Mouse (Mus musculus) CH12.LX (cell line): ENCODE measurements around the gene Elk3. TPM values are rescaled to one million over a fixed set of nuclear protein-coding genes. Genes with fewer than 3 reads are reported as not detected.

Experiments
- DNase-seq: peaks from one replicate; pipeline ENCODE4 v3.0.0-alpha.2; 2013; ENCODE audit errors: extremely low read depth
- H3K27ac ChIP-seq: 2 replicates; pipeline ENCODE4 v1.5.1; 2012; ENCODE audit warnings: low read depth, mild to moderate bottlenecking, control low read depth, moderate library complexity; ENCODE audit not compliant: insufficient read depth
- H3K27me3 ChIP-seq: replicated peaks from 2 replicates; pipeline ENCODE3; 2012; ENCODE audit warnings: inconsistent platforms
- H3K36me3 ChIP-seq, 2 experiments: replicated peaks in 1 of 2; 2 replicates each; pipeline versions ENCODE3 to v1.6.1; 2012; ENCODE audit warnings: inconsistent platforms in 1 of 2, low read length in 1 of 2, mild to moderate bottlenecking in 1 of 2, mixed read lengths in 1 of 2, moderate library complexity in 1 of 2; ENCODE audit not compliant: control insufficient read depth in 1 of 2, insufficient read depth in 1 of 2
- H3K4me1 ChIP-seq, 2 experiments: 2 replicates each; pipeline ENCODE4 v1.6.1; 2012; ENCODE audit warnings: inconsistent platforms in 1 of 2, moderate library complexity in 1 of 2; ENCODE audit not compliant: insufficient read depth in 2 of 2, control insufficient read depth in 1 of 2
- H3K4me2 ChIP-seq: 2 replicates; pipeline ENCODE4 v1.6.1; 2012; ENCODE audit warnings: low read depth, mild to moderate bottlenecking, control low read depth; ENCODE audit not compliant: poor library complexity, insufficient read depth, severe bottlenecking
- H3K4me3 ChIP-seq, 3 experiments: fragments of 150-350 bp in 1 of 3; sonication (generic) in 1 of 3; replicated peaks in 1 of 3; 2 replicates each; pipeline versions ENCODE3 to v1.5.1; 2011 to 2012; ENCODE audit warnings: low read depth in 2 of 3, low read length in 2 of 3, mild to moderate bottlenecking in 2 of 3, moderate library complexity in 2 of 3, control low read depth in 1 of 3, improper control_type of control experiment in 1 of 3, inconsistent platforms in 1 of 3, mixed read lengths in 1 of 3; ENCODE audit not compliant: poor library complexity in 1 of 3
- H3K79me2 ChIP-seq: replicated peaks from 2 replicates; pipeline ENCODE4 v1.6.1; 2012; ENCODE audit warnings: mild to moderate bottlenecking, moderate library complexity; ENCODE audit not compliant: control insufficient read depth, poor library complexity, insufficient read depth, severe bottlenecking; ENCODE audit errors: extremely low read depth
- H3K9ac ChIP-seq: 2 replicates; pipeline ENCODE4 v1.6.1; 2012; ENCODE audit warnings: low read depth, mild to moderate bottlenecking, control low read depth, moderate library complexity; ENCODE audit not compliant: insufficient read depth
- H3K9me3 ChIP-seq: replicated peaks from 2 replicates; pipeline ENCODE3; 2012; ENCODE audit warnings: low read length, inconsistent platforms, mixed read lengths
- BHLHE40 ChIP-seq: IDR thresholded peaks from 2 replicates; pipeline ENCODE4 v1.6.1; 2011; ENCODE audit warnings: mild to moderate bottlenecking, low read depth, low read length, improper control_type of control experiment
- CTCF ChIP-seq, 2 experiments: IDR thresholded peaks in 1 of 2; conservative IDR thresholded peaks in 1 of 2; 2 replicates each; pipeline ENCODE4 v1.5.1; 2011 to 2012; ENCODE audit warnings: low read depth in 2 of 2, low read length in 2 of 2, improper control_type of control experiment in 1 of 2, inconsistent platforms in 1 of 2, mild to moderate bottlenecking in 1 of 2, moderate library complexity in 1 of 2
- ELF1 ChIP-seq: IDR thresholded peaks from 2 replicates; pipeline ENCODE4 v1.6.1; 2014; ENCODE audit warnings: low read depth, mild to moderate bottlenecking, inconsistent platforms, low read length, improper control_type of control experiment
- EP300 ChIP-seq: IDR thresholded peaks from 2 replicates; pipeline ENCODE4 v1.6.1; 2011; ENCODE audit warnings: low read length, improper control_type of control experiment
- ETS1 ChIP-seq: conservative IDR thresholded peaks from 2 replicates; pipeline ENCODE4 v1.6.1; 2012; ENCODE audit warnings: low read depth, mild to moderate bottlenecking, inconsistent platforms, low read length, improper control_type of control experiment, moderate library complexity
- HCFC1 ChIP-seq: IDR thresholded peaks from 2 replicates; pipeline ENCODE4 v1.6.1; 2012; ENCODE audit warnings: low read depth, mild to moderate bottlenecking, inconsistent platforms, low read length, improper control_type of control experiment
- JUN ChIP-seq: IDR thresholded peaks from 2 replicates; pipeline ENCODE4 v1.6.1; 2011; ENCODE audit warnings: low read depth, mild to moderate bottlenecking, low read length, improper control_type of control experiment, moderate library complexity; ENCODE audit not compliant: insufficient read depth
- JUND ChIP-seq: conservative IDR thresholded peaks from 2 replicates; pipeline ENCODE4 v1.6.1; 2011; ENCODE audit warnings: low read depth, low read length, improper control_type of control experiment
- KAT2A ChIP-seq: IDR thresholded peaks from 2 replicates; pipeline ENCODE4 v1.6.1; 2012; ENCODE audit warnings: low read length, improper control_type of control experiment, inconsistent platforms; ENCODE audit not compliant: insufficient replicate concordance
- MAFK ChIP-seq: IDR thresholded peaks from 2 replicates; pipeline ENCODE4 v1.6.1; 2011; ENCODE audit warnings: low read length, improper control_type of control experiment; ENCODE audit not compliant: insufficient replicate concordance
- MEF2A ChIP-seq: IDR thresholded peaks from 2 replicates; pipeline ENCODE4 v1.6.1; 2014; ENCODE audit warnings: low read depth, mild to moderate bottlenecking, inconsistent platforms, low read length, improper control_type of control experiment, borderline replicate concordance
- MYC ChIP-seq: IDR thresholded peaks from 2 replicates; pipeline ENCODE4 v1.6.1; 2011; ENCODE audit warnings: low read depth, mild to moderate bottlenecking, improper control_type of control experiment, low read length
- NELFE ChIP-seq: IDR thresholded peaks from 2 replicates; pipeline ENCODE4 v1.6.1; 2011; ENCODE audit warnings: low read depth, low read length, improper control_type of control experiment
- NRF1 ChIP-seq: IDR thresholded peaks from 2 replicates; pipeline ENCODE4 v1.6.1; 2014; ENCODE audit warnings: low read depth, mild to moderate bottlenecking, inconsistent platforms, low read length, improper control_type of control experiment, moderate library complexity
- POLR2A ChIP-seq: IDR thresholded peaks from 2 replicates; pipeline ENCODE4 v1.6.1; 2011; ENCODE audit warnings: low read depth, mild to moderate bottlenecking, improper control_type of control experiment, low read length
- RAD21 ChIP-seq: IDR thresholded peaks from 2 replicates; pipeline ENCODE4 v1.6.1; 2011; ENCODE audit warnings: low read depth, mild to moderate bottlenecking, low read length, improper control_type of control experiment, moderate library complexity
- SIN3A ChIP-seq: IDR thresholded peaks from 2 replicates; pipeline ENCODE4 v1.6.1; 2012; ENCODE audit warnings: low read length, improper control_type of control experiment, inconsistent platforms
- SMC3 ChIP-seq: IDR thresholded peaks from 2 replicates; pipeline ENCODE4 v1.6.1; 2011; ENCODE audit warnings: low read depth, low read length, improper control_type of control experiment
- TCF12 ChIP-seq: IDR thresholded peaks from 2 replicates; pipeline ENCODE4 v1.6.1; 2014; ENCODE audit warnings: low read depth, mild to moderate bottlenecking, inconsistent platforms, low read length, improper control_type of control experiment
- USF1 ChIP-seq: IDR thresholded peaks from 2 replicates; pipeline ENCODE4 v1.6.1; 2014; ENCODE audit warnings: low read depth, mild to moderate bottlenecking, inconsistent platforms, low read length, improper control_type of control experiment
- ZC3H11A ChIP-seq: IDR thresholded peaks from 2 replicates; pipeline ENCODE4 v1.6.1; 2012; ENCODE audit warnings: low read depth, mild to moderate bottlenecking, inconsistent platforms, low read length, improper control_type of control experiment
- ZKSCAN1 ChIP-seq: IDR thresholded peaks from 2 replicates; pipeline ENCODE4 v1.6.1; 2012; ENCODE audit warnings: low read depth, inconsistent platforms, low read length, improper control_type of control experiment, borderline replicate concordance
- dilution Hi-C: fragments of 300-500 bp; cut with MboI; formaldehyde crosslinking; loops from 2 replicates; pipeline ENCODE4 v1.14.3; 2020; ENCODE audit warnings: low sequenced_read_pairs; ENCODE audit not compliant: extremely low pct_unique_long_range_greater_than_20kb, extremely low pct_ligation_motif_present
- in situ Hi-C: fragments of 300-500 bp; cut with MboI; formaldehyde crosslinking; loops from 3 replicates; pipeline ENCODE4 v1.14.3; 2019; ENCODE audit warnings: low sequenced_read_pairs, low pct_ligation_motif_present, low pct_unique_long_range_greater_than_20kb, mixed read lengths
- polyA plus RNA-seq: library from polyadenylated mRNA; unstranded; fragments of >175 nt; gene quantifications from 2 replicates; pipeline ENCODE4 v1.2.1, GENCODE M21; 2012; ENCODE audit warnings: low read depth; ENCODE audit not compliant: insufficient read length
- total RNA-seq, 2 experiments: library from RNA; depleted of rRNA; stranded (reverse); fragments of 300-350 nt in 1 of 2; fragments of >200 nt in 1 of 2; gene quantifications; 2 replicates each; pipeline ENCODE4 v1.2.3; 2012 to 2014

Elk3 gene
- total and polyA plus RNA-seq, 3 experiments: 20.1 to 37.0 (median 25.8) TPM

GRCm38 (mm10) chr10:93293621-93294020 is 17.3 kb downstream of the Elk3 start:
- TF ChIP-seq JUN: no peak
- TF ChIP-seq USF1: no peak
- TF ChIP-seq JUND: no peak
- TF ChIP-seq NRF1: no peak
- no peak for TF ChIP-seq EP300
- TF ChIP-seq MYC: no peak
- TF ChIP-seq TCF12: no peak
- TF ChIP-seq POLR2A: no peak
- TF ChIP-seq KAT2A: no peak
- no peak for TF ChIP-seq ZC3H11A
- no peak for TF ChIP-seq ETS1
- TF ChIP-seq ZKSCAN1: no peak
- TF ChIP-seq MEF2A: no peak
- TF ChIP-seq, all 38 proteins: peak for 0
- in situ Hi-C loops (loop anchor here (10.0 to 25.0 kb wide), 3 partner anchors 61 to 269 kb away; partner anchors contain the start of gene Cdk17), dilution Hi-C loops (no loop called here)
- no peak overlapping the region for H3K4me2 ChIP-seq
- H3K27ac ChIP-seq: no peak overlapping the region
- peaks cover 8 to 56% of the 10 kb centered on the region in 2 experiments for H3K36me3 ChIP-seq
- no peak for DNase-seq
- H3K4me3 ChIP-seq: no peak overlapping the region
- H3K4me1 ChIP-seq: peaks cover 16 to 69% of the 10 kb centered on the region in 2 experiments; a peak in 3 of 4 replicates
- H3K27me3 ChIP-seq: no peaks in the 10 kb centered on the region
- no peaks in the 10 kb centered on the region for H3K9me3 ChIP-seq
- H3K9ac ChIP-seq: no peak overlapping the region
- peaks cover 74% of the 10 kb centered on the region for H3K79me2 ChIP-seq

GRCm38 (mm10) chr10:93291843-93292242 is 19.1 kb downstream of the Elk3 start:
- peak; percentile 87 for DNase-seq

More at GRCm38 (mm10) chr10:93291843-93292242, 19.1 kb downstream of the Elk3 start:
- in situ Hi-C loops (loop anchor here (10.0 to 25.0 kb wide), 3 partner anchors 63 to 270 kb away; partner anchors contain the start of gene Cdk17), dilution Hi-C loops (no loop called here)
- Histone ChIP-seq H3K79me2 (peaks cover 74% of the 10 kb centered on the region), H3K9ac (no peak overlapping the region), H3K4me1 (peaks cover 10 to 58% of the 10 kb centered on the region in 2 experiments; a peak in 3 of 4 replicates), H3K27ac (no peak overlapping the region), H3K9me3 (peaks cover 5% of the 10 kb centered on the region), H3K4me3 (no peak overlapping the region), H3K27me3 (no peaks in the 10 kb centered on the region), H3K36me3 (peaks cover 18 to 63% of the 10 kb centered on the region in 2 experiments), H3K4me2 (no peak overlapping the region)
- TF ChIP-seq SIN3A (0 out of 2 replicates have a peak, but pooled peaks have one; percentile 22), RAD21 (peak; percentile 86), KAT2A (no peak), SMC3 (peak; percentile 94), ZC3H11A (peak; percentile 85), MAFK (no peak), JUND (no peak), BHLHE40 (0 out of 2 replicates have a peak, but pooled peaks have one; percentile 6), NELFE (no peak; the same call in 1 of the 2 replicates), TCF12 (no peak), ELF1 (no peak), CTCF (conservative IDR thresholded peaks at IDR 0.05 in 1 of 2, IDR thresholded peaks at IDR 0.05 in 1 of 2; ENCODE audit: low read depth in 2 of 2, low read length in 2 of 2) (peak in 1 of 2 experiments; percentile 89; a peak in 3 of 4 replicates), HCFC1 (no peak), MYC (0 out of 2 replicates have a peak, but pooled peaks have one; percentile 17), ZKSCAN1 (no peak)
